Mouse (Mus musculus): Measurements from ENCODE around the gene Cbr4.
A peak's percentile ranks its signal among the peaks of the same experiment; 100 is the strongest.

DNA sequence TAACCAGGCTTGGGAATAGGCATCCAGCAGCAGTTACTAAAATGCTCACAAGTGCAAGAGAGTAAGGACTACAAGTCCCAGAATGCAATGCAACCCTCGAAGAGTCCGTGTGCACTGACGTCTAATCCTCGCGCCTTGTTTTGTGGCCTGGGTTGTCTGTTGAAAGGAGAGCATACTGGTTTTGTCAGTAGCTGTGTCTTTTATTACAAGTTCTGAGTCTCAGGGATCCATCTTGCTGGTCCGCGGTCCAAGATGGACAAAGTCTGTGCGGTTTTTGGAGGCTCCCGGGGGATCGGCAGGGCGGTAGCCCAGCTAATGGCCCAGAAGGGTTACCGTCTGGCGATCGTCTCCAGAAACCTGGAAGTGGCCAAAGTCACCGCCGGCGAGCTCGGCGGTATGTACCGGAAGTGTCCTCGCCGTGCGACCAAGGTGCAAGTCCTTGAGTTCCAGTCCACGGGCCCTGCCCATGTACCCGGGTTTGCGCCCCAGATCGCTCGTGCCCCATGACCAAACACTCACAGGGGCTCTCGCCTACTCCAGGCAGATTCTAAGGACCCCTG, at the start of gene Cbr4:
- TF ChIP-seq POLR2A (IDR thresholded peaks at IDR 0.05; ENCODE audit: low read depth, low read length) = peak; percentile 63
- no peak for TF ChIP-seq CTCF (IDR thresholded peaks at IDR 0.05; ENCODE audit: borderline replicate concordance, insufficient read depth, low read length)
